In the genomic region with DNA sequence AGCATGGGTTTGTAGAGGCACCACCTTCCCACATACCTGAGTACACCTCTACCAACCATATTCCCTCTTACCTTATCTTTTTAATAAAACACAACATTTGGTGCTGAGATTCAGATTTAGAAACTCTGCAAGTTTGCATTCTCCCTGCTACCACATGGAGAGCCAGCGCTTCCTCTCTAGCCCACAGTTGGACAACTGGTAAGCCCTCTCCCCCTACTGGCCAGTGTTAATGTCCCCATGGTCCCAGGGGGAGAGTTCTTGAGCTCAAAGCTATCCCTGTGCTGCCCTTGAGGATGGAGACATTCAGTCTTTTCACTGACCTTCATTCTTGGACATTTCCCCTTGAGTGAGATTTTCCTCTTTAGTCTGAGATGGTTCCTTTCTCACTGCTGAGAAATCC, we compare ENCODE assay signal across 22 mouse cellular contexts. TPM values are rescaled to one million over a fixed set of nuclear protein-coding genes. Genes with fewer than 3 reads are reported as not detected.
A peak's percentile ranks its signal among the peaks of the same experiment; 100 is the strongest.
DNase-seq lines count a peak whose midpoint lies in the region; ATAC-seq and TF ChIP-seq lines count a peak whose summit lies in the region.
"Had no signal": no experiment of that assay in that cellular context is flagged by ENCODE, and none has a peak within 500 bp of the region (broad histone marks: within the 10 kb centered on the region; RNA-seq: fewer than 3 reads in every experiment).

No protein-coding gene starts in this region.

- no peak for DNase-seq in forebrain, postnatal 0 days
- no peak for DNase-seq in liver, postnatal 0 days
- DNase-seq in liver, embryonic 11.5 days (ENCODE audit: low spot score): no peak
- DNase-seq in 416B (ENCODE audit: low read depth): peak; percentile 11
- DNase-seq in left cerebral cortex, postnatal 14 days (ENCODE audit: low spot score in 2 of 2): no peak
- DNase-seq: adrenal gland, postnatal 10 days; cerebellum, adult 11-12 months; cerebellum, adult 9-11 months; cerebellum, postnatal 36 days; gastrocnemius, postnatal 36 days; heart, adult 18-20 months; heart, postnatal 14 days had no signal

- no peak overlapping the region for H3K4me2 ChIP-seq in forebrain, postnatal 0 days (ENCODE audit: low read depth)
- no peak overlapping the region for H3K4me2 ChIP-seq in forebrain, embryonic 12.5 days
- no peak overlapping the region for H3K4me2 ChIP-seq in liver, postnatal 0 days (ENCODE audit: low read depth, low read length)
- H3K4me2 ChIP-seq in liver, embryonic 11.5 days: no peak overlapping the region
- H3K4me2 ChIP-seq: heart, embryonic 11.5 days; heart, embryonic 15.5 days; hindbrain, embryonic 15.5 days had no signal

- no peak overlapping the region for H3K4me3 ChIP-seq in forebrain, postnatal 0 days (ENCODE audit: low read depth, low read length)
- no peak overlapping the region for H3K4me3 ChIP-seq in forebrain, embryonic 12.5 days (replicated peaks)
- H3K4me3 ChIP-seq in liver, postnatal 0 days (ENCODE audit: low read depth, low read length): no peak overlapping the region
- H3K4me3 ChIP-seq in liver, embryonic 11.5 days (ENCODE audit: low read depth, low read length): no peak overlapping the region
- H3K4me3 ChIP-seq: embryonic facial prominence, embryonic 10.5 days; heart, embryonic 15.5 days; hindbrain, embryonic 10.5 days; hindbrain, embryonic 15.5 days had no signal

- no peak for ATAC-seq in forebrain, postnatal 0 days
- ATAC-seq in forebrain, embryonic 12.5 days (ENCODE audit: low FRiP score): no peak
- no peak for ATAC-seq in liver, postnatal 0 days
- ATAC-seq in liver, embryonic 11.5 days (replicated peaks; ENCODE audit: low FRiP score): no peak
- peak; percentile 68 for ATAC-seq in megakaryocyte progenitor cell, adult 5-6 weeks (replicated peaks; ENCODE audit: poor library complexity)
- ATAC-seq: forebrain, embryonic 14.5 days had no signal

- no peak overlapping the region for H3K9ac ChIP-seq in forebrain, postnatal 0 days
- H3K9ac ChIP-seq in forebrain, embryonic 12.5 days: no peak overlapping the region
- no peak overlapping the region for H3K9ac ChIP-seq in liver, postnatal 0 days (replicated peaks)
- no peak overlapping the region for H3K9ac ChIP-seq in liver, embryonic 11.5 days (ENCODE audit: low read depth, low read length)
- H3K9ac ChIP-seq: heart, embryonic 15.5 days; hindbrain, embryonic 15.5 days had no signal

- no peak overlapping the region for H3K27ac ChIP-seq in forebrain, postnatal 0 days (ENCODE audit: low read depth, low read length)
- H3K27ac ChIP-seq in forebrain, embryonic 12.5 days: no peak overlapping the region
- H3K27ac ChIP-seq in liver, postnatal 0 days (ENCODE audit: low read depth): no peak overlapping the region
- H3K27ac ChIP-seq in liver, embryonic 11.5 days (ENCODE audit: low read depth, low read length): no peak overlapping the region
- H3K27ac ChIP-seq: embryonic facial prominence, embryonic 10.5 days; heart, embryonic 15.5 days; hindbrain, embryonic 10.5 days; hindbrain, embryonic 15.5 days had no signal

- TF ChIP-seq CTCF in forebrain, postnatal 0 days (IDR thresholded peaks at IDR 0.05; ENCODE audit: low read depth): 0 out of 2 replicates have a peak, but pooled peaks have one; percentile 7
- TF ChIP-seq CTCF in liver, postnatal 0 days (IDR thresholded peaks at IDR 0.05; ENCODE audit: low read depth): 0 out of 2 replicates have a peak, but pooled peaks have one; percentile 3

- WGBS in forebrain, postnatal 0 days: 88% methylated on average over 1 of the region's 1 CpGs
- WGBS in forebrain, embryonic 12.5 days: 91% methylated on average over 1 of the region's 1 CpGs
- WGBS in liver, postnatal 0 days (ENCODE audit: insufficient replicate concordance): 86% methylated on average over 1 of the region's 1 CpGs
- whole genome bisulfite sequencing in liver, embryonic 11.5 days: 81% methylated on average over 1 of the region's 1 CpGs

- no peaks in the 10 kb centered on the region for H3K27me3 ChIP-seq in forebrain, postnatal 0 days (ENCODE audit: insufficient read depth, low read length)
- H3K27me3 ChIP-seq in forebrain, embryonic 12.5 days: no peaks in the 10 kb centered on the region
- no peaks in the 10 kb centered on the region for H3K27me3 ChIP-seq in liver, postnatal 0 days (ENCODE audit: insufficient read depth, low read length)
- no peaks in the 10 kb centered on the region for H3K27me3 ChIP-seq in liver, embryonic 11.5 days (replicated peaks; ENCODE audit: control insufficient read depth, insufficient read depth, low read length)
- H3K27me3 ChIP-seq: heart, embryonic 15.5 days; hindbrain, embryonic 15.5 days had no signal

- H3K36me3 ChIP-seq in forebrain, postnatal 0 days (ENCODE audit: insufficient read depth): no peaks in the 10 kb centered on the region
- H3K36me3 ChIP-seq in forebrain, embryonic 12.5 days (replicated peaks): no peaks in the 10 kb centered on the region
- H3K36me3 ChIP-seq in liver, postnatal 0 days (replicated peaks; ENCODE audit: insufficient read depth, low read length): no peaks in the 10 kb centered on the region
- no peaks in the 10 kb centered on the region for H3K36me3 ChIP-seq in liver, embryonic 11.5 days (ENCODE audit: control insufficient read depth, insufficient read depth, low read length)
- H3K36me3 ChIP-seq: embryonic facial prominence, embryonic 10.5 days; heart, embryonic 15.5 days; hindbrain, embryonic 10.5 days; hindbrain, embryonic 15.5 days had no signal

- H3K4me1 ChIP-seq in forebrain, postnatal 0 days (ENCODE audit: insufficient read depth): no peaks in the 10 kb centered on the region
- no peaks in the 10 kb centered on the region for H3K4me1 ChIP-seq in forebrain, embryonic 12.5 days
- no peaks in the 10 kb centered on the region for H3K4me1 ChIP-seq in liver, postnatal 0 days (ENCODE audit: insufficient read depth)
- H3K4me1 ChIP-seq in liver, embryonic 11.5 days (replicated peaks; ENCODE audit: control insufficient read depth, insufficient read depth, low read length): no peaks in the 10 kb centered on the region
- H3K4me1 ChIP-seq: embryonic facial prominence, embryonic 10.5 days; heart, embryonic 15.5 days; hindbrain, embryonic 10.5 days; hindbrain, embryonic 15.5 days had no signal

- no peak for TF ChIP-seq EP300 in liver, postnatal 0 days (IDR thresholded peaks at IDR 0.05; ENCODE audit: low read depth)

- intact Hi-C loops in left cerebral cortex, postnatal 14 days (cut with DNase I): no loop called here

- no peaks in the 10 kb centered on the region for H3K9me3 ChIP-seq in forebrain, postnatal 0 days (ENCODE audit: low read length)
- no peaks in the 10 kb centered on the region for H3K9me3 ChIP-seq in forebrain, embryonic 12.5 days
- no peaks in the 10 kb centered on the region for H3K9me3 ChIP-seq in liver, postnatal 0 days (ENCODE audit: low read length)
- H3K9me3 ChIP-seq in liver, embryonic 11.5 days (ENCODE audit: control insufficient read depth, low read length): no peaks in the 10 kb centered on the region
- H3K9me3 ChIP-seq: embryonic facial prominence, embryonic 10.5 days; heart, embryonic 15.5 days; hindbrain, embryonic 10.5 days; hindbrain, embryonic 15.5 days had no signal

RNA-seq across cellular contexts. Expression of a gene that starts 26.9 kb away (rescaled TPM):
- total RNA-seq in forebrain, postnatal 0 days (2014; rRNA removed): 0.08 TPM in 1 of 2 replicates, not detected in the other
- not detected in 2 replicates for polyA plus RNA-seq in forebrain, postnatal 0 days (2015; fragmentation: Nextera tagmentation; extraction: Ambion mirVana)
- not detected in 2 replicates for polyA plus RNA-seq in forebrain, embryonic 12.5 days (2016; fragmentation: Nextera tagmentation; extraction: Ambion mirVana)
- not detected in 2 replicates for polyA plus RNA-seq in liver, postnatal 0 days (2015; fragmentation: Nextera tagmentation; extraction: Ambion mirVana)
- not detected in 2 replicates for polyA plus RNA-seq in liver, embryonic 11.5 days (2014; fragmentation: Nextera tagmentation; extraction: Ambion mirVana)
- not detected in 2 replicates for total RNA-seq in megakaryocyte progenitor cell, adult 5-6 weeks (2015)
- total RNA-seq in megakaryocyte progenitor cell, adult 5-6 weeks (2017): not detected in 2 replicates
- total RNA-seq in left cerebral cortex, postnatal 14 days (2021): 1 to 10 TPM in 1 of 2 experiments, not detected in 1; 1.5 TPM
- total RNA-seq: MEL had no signal
- polyA plus RNA-seq: C2C12; embryonic facial prominence, embryonic 10.5 days; forebrain, embryonic 14.5 days; heart, embryonic 11.5 days; heart, embryonic 15.5 days; hindbrain, embryonic 10.5 days; hindbrain, embryonic 15.5 days had no signal
